Mouse (Mus musculus): Measurements from ENCODE around the gene Bmper.

The Bmper gene

DNA sequence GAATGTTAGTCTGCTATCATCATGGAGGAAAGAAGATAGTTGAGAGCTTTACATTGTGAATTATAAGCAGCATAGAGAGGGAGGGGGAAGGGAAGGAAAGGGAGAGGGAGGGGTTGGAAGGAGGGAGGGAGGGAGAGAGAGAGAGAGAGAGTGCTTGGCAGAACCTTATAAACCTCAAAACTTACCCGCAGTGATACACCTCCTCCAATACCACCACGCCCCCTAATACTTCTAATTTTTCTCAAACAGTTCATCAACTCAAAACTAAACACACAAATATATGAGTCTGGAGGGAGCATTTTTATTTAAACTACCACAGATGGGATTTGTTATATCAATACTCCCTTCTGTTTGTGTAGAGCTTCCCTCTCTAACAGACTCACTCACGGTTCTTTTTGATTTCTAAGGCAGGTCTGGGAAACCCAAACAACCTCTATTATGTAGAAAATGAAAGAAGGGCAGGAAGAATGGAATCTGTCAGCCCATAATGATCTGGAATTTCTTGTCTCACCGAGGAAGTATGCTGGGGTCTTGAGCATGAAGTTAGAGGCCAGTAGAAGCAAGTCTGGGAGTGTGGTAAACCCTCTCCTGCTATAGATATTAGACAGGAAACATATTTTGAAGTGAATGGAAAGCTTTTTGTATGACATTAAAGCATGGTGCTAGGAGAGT lies 152.0 kb downstream of the Bmper start:
- no peak for DNase-seq (ENCODE audit: low spot score)

DNA sequence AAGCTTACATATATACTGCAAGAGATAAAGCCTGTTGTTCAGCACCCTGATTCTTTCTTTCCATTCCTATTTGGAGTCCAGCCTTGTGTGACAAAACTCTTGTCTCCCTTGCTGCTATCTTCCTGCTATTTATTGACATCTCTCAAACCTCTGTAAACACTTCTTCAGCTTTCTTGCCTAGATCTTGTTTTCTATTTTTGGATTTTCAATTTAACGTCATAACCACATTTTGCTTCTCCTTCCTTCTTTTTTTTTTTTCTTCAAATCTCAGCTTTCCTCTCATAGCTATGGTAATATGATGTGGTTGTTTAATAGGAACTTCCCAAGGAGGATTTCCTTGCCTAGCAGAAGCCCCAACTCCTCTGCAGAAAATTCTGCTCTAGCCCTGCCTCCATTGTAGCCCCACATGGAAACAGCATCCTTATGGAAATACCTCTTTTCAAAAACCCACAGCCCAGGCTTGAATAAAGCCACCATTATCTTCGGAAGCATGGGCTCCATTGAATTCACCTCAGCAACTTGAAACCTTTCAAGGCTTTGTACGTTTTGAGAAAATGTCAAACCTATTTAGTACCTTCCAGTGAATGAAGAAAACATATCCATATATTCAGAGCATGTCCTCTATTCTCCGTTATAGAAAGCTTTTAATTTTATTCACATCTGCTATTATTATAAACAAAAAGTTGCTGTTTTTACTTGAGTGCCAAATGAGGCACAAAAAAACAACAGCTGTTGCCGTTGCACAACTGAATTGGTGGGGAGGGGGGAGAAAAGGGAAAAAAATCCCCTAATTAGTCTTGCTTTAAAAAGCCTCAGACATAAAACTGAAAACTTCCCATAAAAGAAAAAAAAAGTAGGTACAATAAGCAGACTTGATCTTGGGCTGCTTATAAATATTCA lies 155.2 kb downstream of the Bmper start:
- no peak for DNase-seq (ENCODE audit: low spot score)

- peak; percentile 16 for DNase-seq (ENCODE audit: low spot score)
Observed at GRCm38 (mm10) chr9:23378731-23379170, 155.9 kb downstream of the Bmper start.

GRCm38 (mm10) chr9:23380171-23380835 lies 157.4 kb downstream of the Bmper start:
- no peak for DNase-seq (ENCODE audit: low spot score)

GRCm38 (mm10) chr9:23383291-23383690 lies 160.4 kb downstream of the Bmper start:
- DNase-seq (ENCODE audit: low spot score), result no peak

- no peak for DNase-seq (ENCODE audit: low spot score)
Observed at GRCm38 (mm10) chr9:23383837-23384236, 161.0 kb downstream of the Bmper start.

GRCm38 (mm10) chr9:23384880-23385279 lies 162.0 kb downstream of the Bmper start:
- no peak for DNase-seq (ENCODE audit: low spot score)

DNA sequence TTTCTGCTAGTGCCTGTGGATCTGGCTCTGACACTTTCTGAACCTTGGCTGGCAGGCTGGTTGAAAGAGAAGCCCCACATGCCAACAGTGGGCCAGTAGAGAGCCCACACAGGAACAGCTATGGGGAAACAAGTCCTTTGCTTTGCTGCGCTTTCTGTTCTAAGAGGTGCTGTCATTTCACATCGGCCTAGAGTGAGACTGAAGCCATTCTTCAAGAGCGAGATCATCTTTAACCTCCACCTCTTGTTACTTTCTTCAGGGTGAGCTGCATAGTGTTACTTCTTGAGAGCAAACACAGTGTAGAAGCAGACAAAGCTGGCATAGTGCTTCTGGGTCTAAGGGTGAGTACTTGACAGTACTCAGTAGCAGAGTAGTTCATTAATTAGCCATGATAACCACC lies 163.3 kb downstream of the Bmper start:
- no peak for DNase-seq (ENCODE audit: low spot score)

DNA sequence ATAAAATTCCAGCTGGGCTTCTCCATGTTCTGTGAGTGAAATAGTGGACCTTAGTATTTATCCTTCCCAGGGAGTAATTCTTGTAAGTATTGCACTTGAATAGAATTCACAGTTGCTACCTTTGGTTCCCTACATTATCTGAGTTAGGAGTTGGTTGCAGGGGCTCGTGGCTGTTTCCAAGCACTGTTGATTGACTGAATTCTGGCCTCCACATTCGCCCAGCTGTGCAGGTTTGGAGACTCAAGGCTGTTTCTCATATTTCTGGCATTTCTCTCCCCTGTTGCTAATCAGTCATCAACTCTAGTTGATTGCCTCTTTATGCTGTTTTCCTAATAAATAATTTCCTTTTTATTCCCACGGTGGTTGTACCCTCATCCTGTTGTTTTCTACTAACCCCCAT lies 167.2 kb downstream of the Bmper start:
- DNase-seq (ENCODE audit: low spot score), result no peak

GRCm38 (mm10) chr9:23394652-23395317 lies 171.9 kb downstream of the Bmper start:
- no peak for DNase-seq (ENCODE audit: low spot score)

GRCm38 (mm10) chr9:23396186-23396585 lies 173.3 kb downstream of the Bmper start:
- DNase-seq (ENCODE audit: low spot score), result no peak

DNA sequence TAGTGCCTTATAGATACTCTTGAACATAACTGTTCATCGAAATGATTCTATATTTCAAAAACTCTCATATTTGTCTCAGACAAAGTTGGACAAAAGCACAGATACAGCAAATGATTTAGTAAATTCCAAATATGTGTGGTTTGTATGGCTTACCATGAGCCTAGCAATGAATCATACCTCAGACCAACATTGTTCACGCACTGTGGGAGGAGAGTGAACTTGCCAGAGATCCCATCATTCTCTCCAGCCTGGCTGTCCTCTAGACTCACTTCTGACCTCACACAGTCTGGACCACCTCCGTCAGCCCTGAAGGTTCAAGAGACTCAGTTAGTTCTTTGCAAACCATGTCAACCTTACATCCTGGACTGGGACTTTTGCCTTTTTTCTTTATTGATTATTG lies 175.0 kb downstream of the Bmper start:
- DNase-seq (ENCODE audit: low spot score), result no peak

- DNase-seq (ENCODE audit: low spot score), result no peak
Observed at GRCm38 (mm10) chr9:23399638-23400284, 176.9 kb downstream of the Bmper start.

DNA sequence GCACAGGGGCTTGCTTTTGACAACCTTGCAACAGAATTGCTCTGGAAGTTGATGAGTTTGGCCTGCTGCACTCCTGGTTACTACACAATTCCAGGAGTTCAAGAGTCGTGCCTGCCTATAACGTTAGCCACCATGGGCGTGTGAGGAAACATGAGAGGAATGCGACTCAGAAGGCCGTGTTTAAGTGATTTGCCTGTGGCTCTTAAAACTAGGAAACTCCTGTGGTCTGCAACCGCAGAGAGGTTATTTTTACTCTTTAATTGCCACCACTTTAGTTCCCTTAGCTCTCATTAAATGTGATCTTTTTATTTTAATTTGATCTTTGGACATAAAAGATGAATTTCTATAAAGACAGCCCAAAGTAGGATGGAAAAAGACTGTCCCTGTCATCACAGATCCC lies 184.5 kb downstream of the Bmper start:
- no peak for DNase-seq (ENCODE audit: low spot score)

DNA sequence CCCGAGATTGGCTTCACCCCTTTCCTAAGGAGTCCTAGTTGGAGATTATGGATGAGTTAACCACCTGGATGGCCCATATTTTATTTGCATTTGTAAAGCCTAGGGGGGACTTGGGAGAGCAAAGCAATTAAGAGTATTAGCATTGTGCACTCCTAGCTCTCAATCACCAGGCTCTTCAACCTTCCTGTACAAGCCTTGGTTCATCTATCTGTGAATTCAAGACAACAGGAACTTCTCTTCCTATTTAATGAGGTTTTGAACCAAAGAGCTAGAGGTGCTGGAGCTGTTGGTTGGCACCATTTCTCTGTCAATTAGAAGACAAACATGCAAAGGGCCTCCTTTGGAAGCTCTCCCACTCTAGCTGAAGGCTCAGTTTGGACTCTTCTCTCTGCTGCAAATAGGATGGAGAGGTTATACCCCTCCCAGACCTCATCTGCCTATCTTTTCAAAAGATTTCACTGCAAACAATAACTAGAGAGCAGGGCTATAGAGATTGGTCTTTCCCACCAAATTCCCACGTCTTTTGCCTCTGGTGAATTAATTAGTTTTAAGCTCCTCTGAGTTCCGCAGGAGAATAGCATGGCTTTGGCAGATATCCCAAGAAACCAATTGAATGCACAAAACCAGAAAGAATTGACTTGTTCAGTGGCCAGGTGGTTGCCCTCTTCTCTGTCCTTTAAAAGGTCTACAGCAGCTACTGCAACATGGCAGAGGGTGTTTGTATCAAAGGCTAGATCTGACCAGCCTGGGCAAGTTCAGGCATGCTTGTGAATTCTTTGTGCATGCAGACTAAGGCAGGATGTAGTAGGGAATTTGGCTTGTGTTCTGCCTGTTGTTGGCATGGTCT lies 185.3 kb downstream of the Bmper start:
- no peak for DNase-seq (ENCODE audit: low spot score)

GRCm38 (mm10) chr9:23410567-23410966 lies 187.7 kb downstream of the Bmper start:
- DNase-seq (ENCODE audit: low spot score), result no peak

- DNase-seq (ENCODE audit: low spot score), result no peak
Observed at GRCm38 (mm10) chr9:23412956-23413355, 190.1 kb downstream of the Bmper start.

DNA sequence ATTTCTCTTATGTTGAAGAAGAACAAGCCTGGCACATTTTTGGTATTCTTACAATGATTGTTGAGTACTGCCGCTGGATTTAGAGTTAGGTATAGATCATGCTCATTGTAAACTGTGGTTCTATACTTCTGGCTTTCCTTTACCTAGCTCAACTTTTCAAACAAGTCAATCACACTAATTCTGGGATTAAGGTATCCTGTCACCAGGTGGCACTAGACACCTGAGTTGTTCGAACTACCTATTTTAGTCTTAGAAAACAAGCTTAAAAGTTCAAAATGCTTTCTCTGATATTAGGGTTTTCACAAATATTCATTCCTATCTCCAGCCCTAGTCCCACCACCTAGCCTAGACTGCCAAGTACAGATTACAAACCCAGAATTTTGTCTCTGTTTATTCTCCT lies 196.2 kb downstream of the Bmper start:
- DNase-seq (ENCODE audit: low spot score), result no peak

- no peak for DNase-seq (ENCODE audit: low spot score)
Observed at GRCm38 (mm10) chr9:23423748-23424147, 200.9 kb downstream of the Bmper start.

DNA sequence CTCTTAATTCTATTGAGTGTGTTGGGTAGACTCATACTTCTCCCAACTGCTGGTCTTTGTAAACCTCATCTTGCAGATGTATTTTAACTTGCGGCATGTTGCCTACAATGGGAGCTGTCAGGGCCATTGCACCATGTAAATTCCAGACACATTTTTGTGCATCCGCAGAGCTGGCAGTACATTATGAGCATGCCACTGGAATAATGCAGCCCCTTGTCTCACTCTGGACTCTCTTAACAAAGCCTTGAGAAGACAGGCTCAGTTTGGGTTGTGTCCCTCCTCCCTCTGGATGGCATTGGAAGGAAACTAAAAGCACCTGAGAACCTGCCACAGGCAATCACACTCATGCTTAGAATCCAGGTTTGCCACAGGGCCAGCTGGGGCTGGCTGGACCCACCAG lies 209.8 kb downstream of the Bmper start:
- no peak for DNase-seq (ENCODE audit: low spot score)

GRCm38 (mm10) chr9:23433238-23433637 lies 210.4 kb downstream of the Bmper start:
- DNase-seq (ENCODE audit: low spot score), result no peak
